Mouse (Mus musculus) left cerebral cortex, postnatal 36 days (tissue): ENCODE results near the gene Ankrd27. TPM values are rescaled to one million over a fixed set of nuclear protein-coding genes. Genes with fewer than 3 reads are reported as not detected.

Experiments used
- DNase-seq, 2 experiments: peaks; one replicate each; pipeline ENCODE4 v3.0.0; 2021 to 2022; ENCODE audit warnings: low spot score in 2 of 2, mixed read lengths in 1 of 2
- intact Hi-C: fragments of 180-260 bp; cut with DNase I; formaldehyde crosslinking; loops from one replicate; pipeline ENCODE4 v1.15.1; 2025
- total RNA-seq, 2 experiments: library from RNA; stranded (reverse); gene quantifications; 2 replicates each; pipeline ENCODE4 v1.2.3; 2021

Ankrd27 gene
- total RNA-seq, 2 experiments from 2014 or later, result 40.6 to 43.9 TPM

DNA sequence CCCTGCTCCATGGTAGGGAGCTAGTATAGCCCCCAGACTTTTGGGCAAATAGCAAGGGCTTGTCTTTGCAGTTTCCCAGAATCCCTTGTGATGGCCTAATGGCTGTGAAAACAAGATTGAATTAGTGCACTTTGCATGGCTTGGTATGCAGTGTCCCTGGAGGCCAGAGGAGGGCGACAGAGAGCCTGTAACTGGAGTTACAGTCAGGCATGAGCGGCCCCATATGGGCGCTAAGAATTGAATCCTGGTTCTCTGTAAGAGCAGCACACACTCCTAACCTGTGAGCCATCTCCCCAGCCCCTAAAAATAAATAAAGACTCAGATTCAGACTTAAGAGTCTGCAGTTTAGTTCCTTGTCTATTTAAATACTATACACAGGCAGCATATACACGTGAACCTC lies 6.2 kb upstream of the Ankrd27 start:
- intact Hi-C loops, result no loop called here
- DNase-seq, result no peak

DNA sequence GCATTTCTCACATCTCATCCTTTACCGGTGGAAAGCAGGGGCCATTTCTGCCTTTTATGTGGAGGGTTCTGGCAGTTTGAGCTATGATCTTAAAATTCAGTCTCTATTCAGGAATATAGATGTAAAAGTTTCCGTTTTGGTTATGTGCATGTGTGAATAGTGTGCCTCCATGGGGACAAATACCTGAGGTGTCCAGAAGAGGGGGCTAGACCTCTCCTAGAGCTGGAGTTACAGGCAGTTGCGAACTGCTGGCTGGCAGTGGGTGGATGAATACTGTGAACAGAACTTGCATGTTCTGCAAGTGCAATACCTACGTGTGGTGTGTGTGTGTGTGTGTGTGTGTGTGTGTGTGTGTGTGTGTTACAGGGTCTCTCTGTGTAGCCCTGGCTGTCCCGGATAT lies 3.3 kb upstream of the Ankrd27 start:
- DNase-seq, result no peak
- intact Hi-C loops, result no loop called here

DNA sequence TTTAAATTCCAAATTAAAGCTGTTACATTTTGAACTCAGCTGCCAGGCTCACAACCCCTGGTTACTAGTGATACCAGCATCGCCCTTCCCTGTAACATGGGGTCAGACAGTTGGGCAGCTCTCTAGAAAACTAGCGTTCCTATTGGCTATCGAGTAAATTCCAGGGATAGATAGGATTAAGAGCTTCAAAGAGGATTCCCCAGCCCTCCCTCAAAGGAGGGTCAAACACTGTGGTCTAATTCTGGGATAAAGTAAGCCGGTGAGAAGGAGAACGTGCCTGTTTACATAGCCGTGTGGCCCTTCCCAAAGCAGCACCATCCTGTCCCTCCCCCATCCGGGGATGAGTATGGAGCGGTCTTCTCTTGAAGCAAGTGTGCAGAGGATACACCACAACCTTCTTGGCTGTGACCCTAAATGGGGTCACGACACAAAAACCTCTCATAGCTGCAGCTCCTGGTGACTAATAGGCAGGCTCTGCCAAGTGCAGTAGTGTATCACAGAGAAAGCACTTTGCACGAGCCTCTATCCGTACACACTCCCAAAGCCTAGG lies 2.5 kb upstream of the Ankrd27 start:
- DNase-seq, result no peak

DNA sequence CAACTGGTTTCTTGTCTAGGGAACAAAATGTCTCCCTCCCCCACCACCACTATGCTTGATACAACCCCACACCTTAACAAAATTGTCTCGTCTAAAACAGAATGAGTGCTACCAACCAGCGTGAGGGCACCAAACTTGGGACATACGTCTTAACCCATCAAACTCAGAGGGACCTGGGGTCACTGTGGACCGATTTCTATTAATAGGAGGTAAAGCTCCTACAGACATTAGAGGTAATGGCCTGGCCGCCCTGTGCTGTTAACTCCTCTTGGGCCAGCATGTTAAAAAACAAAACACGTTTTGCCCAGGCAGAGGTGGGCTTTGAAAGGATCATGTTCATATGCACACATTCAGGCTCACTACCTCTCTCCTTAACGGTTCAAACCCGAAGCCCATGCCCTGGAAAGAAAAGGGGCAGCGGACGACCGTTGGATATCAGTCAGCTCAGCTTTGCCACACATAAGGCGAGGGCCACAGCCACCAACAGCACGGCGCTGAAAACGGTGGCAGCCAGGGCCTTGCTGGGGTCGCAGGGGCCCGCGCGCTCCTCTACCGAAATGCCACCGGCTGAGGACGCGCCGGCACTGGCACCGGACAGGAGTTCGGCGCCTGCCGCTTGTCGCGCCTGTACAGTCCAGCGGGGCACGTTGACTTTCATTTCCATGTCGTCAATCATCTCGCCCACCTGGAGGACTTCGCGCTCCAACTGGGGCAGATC lies 1.8 kb upstream of the Ankrd27 start:
- intact Hi-C loops, result no loop called here
- no peak for DNase-seq

More for the DNA sequence above, 2.5 kb upstream of the Ankrd27 start:
- intact Hi-C loops, result no loop called here

DNA sequence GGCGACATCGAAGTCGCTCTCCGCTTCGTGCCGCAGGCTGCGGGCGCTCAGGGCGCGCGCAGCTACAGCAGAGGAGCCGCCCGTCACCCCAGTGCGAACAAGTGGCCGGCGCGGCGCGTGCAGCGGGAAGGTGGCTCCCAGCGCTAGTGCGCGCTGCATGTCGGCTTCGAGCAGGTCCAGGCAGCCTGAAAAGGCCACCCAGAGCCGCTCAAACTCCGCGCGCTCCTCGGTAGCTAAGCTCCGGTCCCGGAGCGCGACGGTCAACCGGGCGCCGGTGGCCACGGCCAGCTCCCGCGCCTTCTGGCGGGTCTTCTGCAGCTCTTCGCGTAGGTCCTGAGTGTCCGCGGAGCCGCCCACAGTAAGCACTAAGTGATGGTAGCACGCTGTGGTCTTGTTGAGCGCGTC lies 1.3 kb upstream of the Ankrd27 start:
- peak in 1 of 2 experiments; percentile 34 for DNase-seq
- intact Hi-C loops, result no loop called here

DNA sequence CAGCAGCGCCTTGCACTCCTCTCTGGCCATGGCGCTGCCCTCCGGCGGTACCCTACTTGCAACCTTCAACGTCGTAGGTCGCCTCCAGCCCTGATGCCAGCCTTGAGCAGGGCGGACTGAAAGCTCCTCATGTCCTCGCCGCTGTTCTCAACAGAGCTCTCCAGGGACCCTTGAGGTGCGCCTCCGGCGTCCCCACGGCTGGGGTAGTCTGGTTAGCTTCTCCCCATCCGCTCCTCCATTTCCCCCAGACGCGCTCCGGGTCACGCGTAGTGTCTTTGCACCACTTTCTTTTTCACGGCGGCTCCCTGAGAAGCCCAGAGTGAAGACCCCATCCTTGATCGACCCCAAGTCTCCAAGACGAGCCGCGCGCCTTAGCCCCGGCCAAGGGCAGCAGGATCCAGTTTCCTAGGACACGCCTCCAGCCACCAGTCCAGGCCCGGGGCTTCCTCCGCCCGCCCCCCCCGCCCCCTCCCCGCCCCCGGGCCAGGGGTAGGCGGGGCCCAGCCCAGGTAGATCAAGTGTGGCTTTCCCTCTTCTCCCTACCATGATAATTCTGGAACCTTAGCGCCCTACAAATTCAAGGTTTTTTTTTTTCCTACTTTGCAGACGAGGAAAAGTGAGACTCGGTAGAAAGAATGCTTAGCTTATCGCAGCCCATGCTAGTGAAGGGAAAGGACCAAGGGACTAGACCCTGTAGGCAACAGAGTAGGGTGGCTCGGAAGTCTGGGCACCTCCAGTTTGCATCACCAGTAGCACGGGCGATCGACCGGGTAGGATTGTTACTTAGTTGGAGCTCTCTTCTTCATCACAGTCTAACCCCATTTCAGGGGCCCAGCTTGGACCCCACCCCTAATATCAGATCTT lies 621 bp upstream of the Ankrd27 start, which contains the start of gene Rgs9bp:
Rgs9bp (minus strand) TSS at position 392 of the 864 bp plus-strand sequence.
- no peak for DNase-seq
- intact Hi-C loops, result loop anchor here (2.0 kb wide), 1 partner anchor 31 kb away; no protein-coding TSS in a partner anchor

DNA sequence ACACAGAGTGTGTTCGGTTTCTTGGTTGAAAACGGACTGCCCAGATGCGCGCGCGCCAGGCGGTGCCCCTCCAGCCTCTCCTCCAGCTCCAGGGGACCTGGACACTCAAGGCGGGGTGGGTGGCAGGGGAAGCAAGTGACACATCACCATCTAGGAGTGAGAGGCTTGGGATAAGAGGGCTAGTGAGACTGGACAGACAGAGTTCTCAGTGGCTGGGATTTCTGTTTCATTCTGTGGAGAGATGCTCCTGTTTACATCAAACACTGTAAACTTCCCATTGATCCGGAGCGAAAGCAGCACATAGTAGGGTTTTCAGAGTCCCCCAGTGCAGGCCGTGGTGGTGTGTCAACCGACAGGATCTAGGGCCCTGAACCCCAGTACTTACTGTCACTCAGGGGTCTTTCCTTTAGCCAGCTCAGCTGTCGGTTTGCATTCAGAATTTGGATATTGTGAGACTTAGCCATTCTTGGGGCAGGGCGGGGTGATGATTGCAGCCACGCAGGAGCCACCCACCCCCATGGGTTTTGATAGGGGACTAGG lies 932 bp downstream of the Ankrd27 start:
- intact Hi-C loops, result loop anchor here (2.0 kb wide), 1 partner anchor 32 kb away; no protein-coding TSS in a partner anchor

DNA sequence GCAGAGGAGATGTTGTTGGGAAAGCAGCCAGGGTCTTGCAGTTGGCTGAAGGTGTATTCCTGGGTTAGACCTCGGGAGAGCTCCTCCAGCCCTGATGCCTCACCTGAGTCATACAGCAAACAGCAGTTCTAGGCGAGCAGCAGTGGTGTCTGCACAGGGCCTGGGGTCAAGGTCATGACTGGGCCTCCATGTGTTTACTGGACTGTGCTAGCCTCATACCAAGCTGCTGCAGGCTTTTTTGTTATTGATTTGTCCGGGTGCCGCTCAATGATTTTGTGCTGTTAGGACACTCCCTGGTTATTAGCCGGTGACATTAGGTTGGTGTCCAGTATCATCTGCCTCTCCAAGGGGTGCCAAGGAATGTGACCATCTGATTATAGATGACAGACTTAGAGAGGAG lies 1.7 kb downstream of the Ankrd27 start:
- intact Hi-C loops, result loop anchor here (2.0 kb wide), 1 partner anchor 33 kb away; no protein-coding TSS in a partner anchor
- no peak for DNase-seq

More for the DNA sequence above, 932 bp downstream of the Ankrd27 start:
- no peak for DNase-seq

DNA sequence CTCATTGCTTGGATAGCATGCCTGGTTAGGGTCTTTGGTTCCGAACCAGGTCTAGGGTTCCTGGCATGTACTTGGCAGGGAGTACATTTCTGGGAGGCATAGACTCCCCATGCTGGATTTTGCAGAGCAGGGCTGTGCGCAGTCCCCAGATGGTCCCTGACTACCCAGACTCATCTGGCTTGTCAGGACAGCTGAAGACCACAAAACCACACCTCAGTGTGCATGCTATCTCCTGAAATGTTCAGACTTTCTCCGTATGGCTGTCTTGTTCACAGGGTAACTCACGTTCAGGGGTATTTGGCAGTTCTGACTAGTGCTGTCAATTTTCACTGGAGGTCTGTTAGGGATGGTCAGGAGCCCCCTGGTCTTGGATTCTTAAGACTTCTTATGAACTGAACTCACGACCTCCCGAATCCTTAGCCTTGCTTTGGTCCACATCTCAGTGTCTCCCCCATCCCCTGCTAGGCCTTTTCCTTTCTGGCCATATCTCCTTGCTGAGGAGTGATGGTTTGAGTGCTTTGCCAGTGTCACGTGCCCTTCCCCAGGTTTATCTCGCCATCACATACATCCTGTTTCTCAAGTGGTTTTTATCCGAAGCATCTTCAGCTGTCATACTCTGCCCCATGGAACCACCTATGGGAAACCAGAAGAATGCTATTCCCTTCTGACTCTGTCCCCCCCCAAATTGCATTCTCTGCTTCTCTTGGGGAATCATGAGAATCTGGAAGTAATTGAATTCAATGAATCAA lies 2.8 kb downstream of the Ankrd27 start:
- DNase-seq, result no peak
- intact Hi-C loops, result no loop called here

DNA sequence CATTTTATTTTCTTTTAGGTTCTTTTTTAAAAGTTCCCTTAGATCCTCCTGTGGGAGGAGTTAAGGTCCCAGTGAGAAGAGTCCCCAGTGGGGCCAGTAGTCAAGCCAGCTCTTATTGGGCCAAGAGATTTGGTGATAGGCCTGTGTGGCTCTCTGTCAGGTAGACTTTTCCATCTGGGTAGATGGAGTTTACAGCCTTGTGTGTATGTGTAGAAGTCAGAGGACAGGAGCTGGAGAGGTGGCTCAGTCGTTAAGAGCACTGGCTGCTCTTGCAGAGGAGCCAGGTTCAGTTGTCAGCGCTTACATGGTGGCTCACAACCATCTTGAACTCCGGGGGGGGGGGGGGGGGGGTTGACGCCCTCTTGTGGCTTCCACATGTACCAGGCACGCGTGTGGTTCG lies 3.4 kb downstream of the Ankrd27 start:
- intact Hi-C loops, result no loop called here
- DNase-seq, result no peak

DNA sequence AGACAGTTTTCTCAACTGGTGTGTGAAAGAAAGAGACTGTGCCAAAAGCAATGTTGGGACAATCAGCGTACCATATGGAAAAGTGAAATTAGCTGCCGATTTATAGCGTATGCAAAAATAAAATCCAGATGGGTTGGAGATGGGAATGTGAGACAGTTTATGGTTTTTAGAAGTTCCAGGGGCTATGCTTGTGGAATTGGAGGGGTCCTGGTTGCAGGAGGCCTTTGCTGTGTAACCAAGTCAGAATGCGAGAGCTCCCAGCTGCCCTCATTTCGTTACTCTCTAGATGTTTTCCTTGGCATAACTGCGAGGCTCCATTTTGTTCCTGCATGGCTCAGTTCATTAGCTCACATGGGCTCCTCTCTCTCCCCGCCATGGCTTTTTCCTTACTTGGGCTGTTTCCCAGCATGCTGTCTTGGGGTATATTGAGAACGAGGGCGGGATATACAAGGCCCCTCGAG lies 4.7 kb downstream of the Ankrd27 start:
- DNase-seq, result peak in 1 of 2 experiments; percentile 39
- intact Hi-C loops, result no loop called here

DNA sequence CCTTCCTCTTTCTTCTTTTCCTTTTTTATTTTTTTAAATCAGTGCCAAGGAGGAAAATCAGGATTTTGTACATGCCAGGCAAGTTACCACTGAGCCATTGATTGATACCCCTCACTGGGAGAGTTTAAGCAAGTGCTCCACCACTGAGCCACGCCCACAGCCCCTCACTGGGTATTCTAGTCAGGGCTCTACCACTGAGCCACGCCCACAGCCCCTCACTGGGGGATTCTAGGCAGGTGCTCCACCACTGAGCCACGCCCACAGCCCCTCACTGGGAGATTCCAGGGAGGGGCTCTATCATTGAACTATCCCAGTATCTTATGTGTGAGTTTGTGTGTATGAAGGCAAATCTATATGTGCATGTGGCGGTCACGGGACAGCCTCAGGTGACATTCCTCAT lies 8.3 kb downstream of the Ankrd27 start:
- intact Hi-C loops, result no loop called here
- DNase-seq, result no peak

DNA sequence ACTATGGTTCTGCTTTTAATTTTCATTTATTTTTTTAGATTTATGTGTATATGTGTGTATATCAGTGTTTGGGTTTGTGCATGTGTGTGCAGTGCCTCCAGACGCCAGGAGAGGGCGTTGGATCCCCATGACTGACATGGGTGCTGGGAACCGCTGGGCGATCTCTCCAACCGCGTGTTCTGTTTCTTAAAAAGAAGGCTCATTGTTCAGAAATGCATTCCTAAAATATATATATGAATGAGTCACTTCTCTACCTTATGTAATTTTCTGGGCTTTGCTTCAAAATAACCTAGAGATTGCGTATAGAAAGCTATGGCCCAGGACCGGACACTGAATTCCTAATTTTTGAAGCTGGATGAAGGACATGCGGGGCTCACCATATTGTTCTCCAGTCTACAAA lies 13.4 kb downstream of the Ankrd27 start:
- DNase-seq, result peak; percentile 32 to 36
- intact Hi-C loops, result no loop called here

DNA sequence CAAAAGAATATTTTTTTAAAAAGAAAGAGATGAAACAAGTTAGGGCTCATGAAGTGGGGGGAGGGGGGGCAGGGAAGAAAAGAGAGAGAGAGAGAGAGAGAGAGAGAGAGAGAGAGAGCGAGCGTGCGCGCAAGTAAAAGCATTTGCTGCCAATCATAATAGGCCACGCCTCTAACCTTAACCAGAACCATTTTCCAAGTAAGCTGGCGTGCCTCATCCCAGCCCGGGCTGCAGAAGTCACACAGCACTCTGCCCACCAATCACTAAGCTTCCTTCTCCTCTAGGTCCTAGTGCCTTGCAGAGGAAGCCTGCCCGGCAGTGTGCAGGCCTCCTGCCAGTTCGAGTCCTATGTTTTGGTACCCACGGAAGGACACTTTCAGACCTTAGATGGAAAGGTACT lies 14.0 kb downstream of the Ankrd27 start:
- intact Hi-C loops, result no loop called here

DNA sequence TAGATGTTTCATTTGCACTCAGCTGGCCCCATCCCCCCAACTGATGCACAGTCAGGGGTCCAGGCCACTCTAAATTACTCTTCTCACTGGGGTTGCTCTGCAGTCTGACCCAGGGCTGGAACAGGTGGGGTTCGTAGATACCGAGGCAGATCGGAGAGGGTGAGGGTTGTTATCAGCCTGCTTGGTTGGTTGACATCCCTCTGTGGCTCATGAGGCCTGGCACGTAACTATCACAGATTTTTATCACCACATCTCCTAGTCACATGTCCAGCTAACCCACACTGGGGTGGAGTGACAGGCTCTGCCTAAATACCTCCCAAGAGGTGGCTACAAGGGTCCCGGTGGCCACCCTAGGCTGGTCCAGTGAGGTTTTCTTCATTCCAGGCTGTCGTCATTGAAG lies 15.1 kb downstream of the Ankrd27 start:
- DNase-seq, result no peak
- intact Hi-C loops, result no loop called here

More for the DNA sequence above, 14.0 kb downstream of the Ankrd27 start:
- DNase-seq, result no peak

DNA sequence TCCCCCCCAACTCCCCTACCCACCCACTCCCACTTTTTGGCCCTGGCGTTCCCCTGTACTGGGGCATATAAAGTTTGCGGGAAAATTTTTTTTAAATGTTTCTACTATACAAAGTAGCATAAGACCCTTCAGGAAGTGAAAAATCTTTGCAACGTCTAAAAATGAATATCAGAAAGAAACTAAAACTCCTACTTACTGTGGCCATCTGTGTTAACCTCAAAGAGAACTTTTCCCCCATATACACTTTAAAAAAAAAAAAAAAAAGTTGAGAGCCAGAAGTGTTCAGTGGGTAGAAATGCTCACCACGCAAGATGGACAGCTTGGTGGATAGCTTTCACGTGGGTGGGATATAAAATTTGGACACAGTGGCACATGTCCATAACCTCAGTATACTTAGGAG lies 16.7 kb downstream of the Ankrd27 start:
- DNase-seq, result no peak
- intact Hi-C loops, result no loop called here

DNA sequence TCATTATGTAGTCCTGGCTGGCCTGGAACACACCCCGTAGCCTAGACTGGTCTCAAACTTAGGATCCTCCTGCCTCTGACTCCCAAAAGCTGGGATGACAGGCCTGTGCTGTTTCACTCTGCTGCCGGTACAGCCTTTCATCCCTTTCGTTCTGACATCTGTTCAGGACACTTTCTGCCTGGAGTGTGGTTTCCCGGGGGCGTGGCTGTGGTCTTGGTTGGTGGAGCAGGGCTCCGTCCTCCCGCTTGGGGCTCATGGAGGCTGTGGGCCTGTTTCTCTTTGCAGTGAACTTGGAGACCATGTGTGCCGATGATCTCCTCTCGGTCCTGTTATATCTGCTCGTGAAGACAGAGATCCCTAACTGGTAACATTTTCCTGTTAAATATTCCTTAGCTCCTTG lies 20.8 kb downstream of the Ankrd27 start:
- intact Hi-C loops, result no loop called here
- no peak for DNase-seq

DNA sequence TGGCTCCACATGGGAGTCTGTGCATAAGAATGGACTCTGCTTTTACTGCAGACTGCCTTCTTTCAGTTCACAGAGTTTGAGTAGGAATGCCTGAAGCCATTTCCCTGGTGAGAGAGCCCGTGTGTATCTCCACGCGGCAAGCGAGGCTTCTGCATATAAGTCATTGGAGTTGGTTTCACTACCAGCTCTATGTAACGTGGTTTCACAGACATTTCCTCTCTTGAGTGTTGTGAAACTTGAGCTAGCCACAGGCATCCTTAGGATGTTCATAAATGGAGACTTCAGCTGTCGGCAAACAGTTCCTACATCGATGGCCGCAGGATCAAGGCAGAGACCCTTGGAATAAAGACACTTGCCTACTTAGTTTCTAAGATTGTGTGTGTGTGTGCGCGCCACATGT lies 23.2 kb downstream of the Ankrd27 start:
- intact Hi-C loops, result no loop called here
- DNase-seq, result no peak

DNA sequence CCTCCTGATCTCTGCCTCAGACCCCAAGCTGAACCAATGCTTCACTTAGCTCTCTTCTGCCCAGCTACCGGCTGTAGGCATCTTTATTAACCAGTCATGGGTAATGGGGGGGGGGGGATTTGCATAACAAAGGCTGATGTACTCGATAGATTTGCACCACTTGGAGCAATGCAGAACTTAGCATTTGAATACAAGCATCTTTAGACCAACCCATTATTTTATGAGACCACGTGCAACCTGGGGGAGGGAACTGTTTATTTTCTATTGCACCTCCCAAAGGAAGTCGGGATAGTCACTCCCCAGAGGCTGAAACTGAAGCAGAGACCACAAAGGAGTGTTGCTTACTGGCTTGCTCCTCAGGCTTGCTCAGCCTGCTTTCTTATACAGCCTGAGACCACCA lies 31.5 kb downstream of the Ankrd27 start:
- intact Hi-C loops, result no loop called here
- no peak for DNase-seq
